Mouse (Mus musculus) midbrain, embryonic 11.5 days (tissue): ENCODE data around the gene Zfp750. TPM values are rescaled to one million over a fixed set of nuclear protein-coding genes. Genes with fewer than 3 reads are reported as not detected.

Source experiments
- ATAC-seq: fragments of 200-750 bp; cut with Nextera tagmentation; 2 replicates; pipeline ENCODE4 v1.8.0; 2017; ENCODE audit warnings: moderate TSS enrichment, moderate library complexity; ENCODE audit not compliant: low FRiP score
- DNase-seq: peaks from one replicate; pipeline ENCODE4 v3.0.0; 2015; ENCODE audit warnings: low spot score; ENCODE audit errors: missing footprints
- H3K27ac ChIP-seq: fragments of 300-500 bp; sonication (generic); 2 replicates; pipeline ENCODE4 v1.5.1; 2014; ENCODE audit warnings: low read depth, low read length
- H3K27me3 ChIP-seq: fragments of 300-500 bp; sonication (generic); 2 replicates; pipeline ENCODE4 v1.6.1; 2014; ENCODE audit warnings: mild to moderate bottlenecking, low read length, moderate library complexity, mixed read lengths; ENCODE audit not compliant: control insufficient read depth, insufficient read depth
- H3K36me3 ChIP-seq: fragments of 300-500 bp; sonication (generic); 2 replicates; pipeline ENCODE4 v1.6.1; 2014; ENCODE audit warnings: mild to moderate bottlenecking, low read length, moderate library complexity, mixed read lengths; ENCODE audit not compliant: control insufficient read depth, insufficient read depth
- H3K4me1 ChIP-seq: fragments of 300-500 bp; sonication (generic); 2 replicates; pipeline ENCODE4 v1.6.1; 2014; ENCODE audit warnings: low read length; ENCODE audit not compliant: control insufficient read depth, insufficient read depth
- H3K4me2 ChIP-seq: fragments of 300-500 bp; sonication (generic); 2 replicates; pipeline ENCODE4 v1.6.1; 2014; ENCODE audit warnings: mild to moderate bottlenecking, moderate library complexity
- H3K4me3 ChIP-seq: fragments of 300-500 bp; sonication (generic); 2 replicates; pipeline ENCODE4 v1.5.1; 2014; ENCODE audit warnings: low read depth, low read length
- H3K9ac ChIP-seq: fragments of 300-500 bp; sonication (generic); 2 replicates; pipeline ENCODE4 v1.6.1; 2014; ENCODE audit warnings: low read length
- H3K9me3 ChIP-seq: fragments of 300-500 bp; sonication (generic); 2 replicates; pipeline ENCODE4 v1.6.1; 2016; ENCODE audit warnings: low read length; ENCODE audit not compliant: control insufficient read depth
- WGBS: fragments of 180-500 bp; shearing (Covaris S2); extraction: QIAGEN DNeasy Blood & Tissue Kit; methylation state at CpG from one replicate; pipeline ENCODE4 v1.1.7; 2014; 5-methylcytosine and 5-hydroxymethylcytosine counted together
- polyA plus RNA-seq: library from polyadenylated mRNA; unstranded; fragments of >200 nt; fragmentation: Nextera tagmentation; extraction: Ambion mirVana; gene quantifications from 2 replicates; pipeline ENCODE4 v1.2.1, GENCODE M21; 2014

The Zfp750 gene
- polyA plus RNA-seq, 1 experiment from 2014 or later: 0.20 TPM

- Histone ChIP-seq H3K4me3 (no peak overlapping the region), H3K36me3 (no peaks in the 10 kb centered on the region), H3K9me3 (no peaks in the 10 kb centered on the region), H3K4me2 (no peak overlapping the region), H3K4me1 (peaks cover 19% of the 10 kb centered on the region), H3K27me3 (no peaks in the 10 kb centered on the region), H3K27ac (no peak overlapping the region), H3K9ac (no peak overlapping the region)
- WGBS: 92% methylated on average over 7 of the region's 7 CpGs
- no peak for ATAC-seq
- no peak for DNase-seq
These were observed 33.8 kb upstream of the Zfp750 start for GRCm38 (mm10) chr11:121552846-121553457.

- H3K36me3 ChIP-seq: no peaks in the 10 kb centered on the region
- no peak overlapping the region for H3K9ac ChIP-seq
- H3K4me2 ChIP-seq: no peak overlapping the region
- H3K4me3 ChIP-seq: no peak overlapping the region
- DNase-seq (peak; percentile 81), ATAC-seq (no peak)
- H3K27ac ChIP-seq: no peak overlapping the region
- H3K27me3 ChIP-seq: no peaks in the 10 kb centered on the region
- 77% methylated on average over 4 of the region's 4 CpGs for WGBS
- H3K4me1 ChIP-seq: peaks cover 19% of the 10 kb centered on the region
- H3K9me3 ChIP-seq: no peaks in the 10 kb centered on the region
These were observed 33.0 kb upstream of the Zfp750 start for GRCm38 (mm10) chr11:121552167-121552566.

- Histone ChIP-seq H3K27me3 (no peaks in the 10 kb centered on the region), H3K36me3 (no peaks in the 10 kb centered on the region), H3K4me2 (no peak overlapping the region), H3K4me3 (no peak overlapping the region), H3K9me3 (no peaks in the 10 kb centered on the region), H3K9ac (no peak overlapping the region), H3K4me1 (peaks cover 19% of the 10 kb centered on the region), H3K27ac (no peak overlapping the region)
- ATAC-seq (no peak), DNase-seq (no peak)
- WGBS: 93% methylated on average over 5 of the region's 5 CpGs
These were observed 32.2 kb upstream of the Zfp750 start for GRCm38 (mm10) chr11:121551206-121551799.

DNA sequence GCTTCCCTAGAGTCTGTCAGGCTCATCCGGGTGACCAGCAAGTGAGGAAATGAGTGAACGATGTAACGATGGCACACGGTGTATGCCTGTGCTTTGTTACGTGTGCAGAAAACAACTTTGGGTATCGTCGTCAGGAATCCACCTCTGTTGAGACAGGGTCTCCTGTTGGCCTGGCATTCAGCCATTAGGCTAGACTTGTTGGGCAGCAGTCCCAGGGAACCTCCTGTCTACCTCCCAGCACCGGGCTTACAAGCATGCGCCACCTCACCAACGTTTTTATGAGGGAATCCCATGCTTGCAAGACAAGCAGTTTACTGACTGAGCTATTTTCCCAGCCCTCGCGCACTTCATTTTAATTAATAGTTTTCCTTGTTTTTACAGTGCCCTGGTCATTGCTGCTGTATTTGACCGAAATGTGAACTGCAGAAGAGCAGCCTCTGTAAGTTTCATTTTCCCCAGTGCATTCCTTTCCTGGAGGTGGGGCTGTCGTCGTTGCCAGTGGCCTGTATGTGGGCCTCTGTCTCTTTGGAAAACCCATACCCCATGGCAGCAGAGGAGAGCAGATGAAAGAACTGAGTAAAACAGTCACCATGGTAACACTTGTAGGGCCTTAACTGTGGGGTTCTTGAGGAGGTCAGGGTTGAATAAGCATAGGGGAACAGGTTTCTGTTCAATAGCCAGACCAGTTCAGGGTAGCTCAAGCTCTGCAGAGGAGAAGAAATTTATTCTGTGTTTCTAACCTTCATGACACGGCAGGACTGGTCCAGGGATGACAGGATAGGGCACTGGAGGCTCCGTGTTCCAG, 30.9 kb upstream of the Zfp750 start:
- Histone ChIP-seq H3K36me3 (no peaks in the 10 kb centered on the region), H3K27ac (peak overlapping the region; percentile 44), H3K4me2 (no peak overlapping the region), H3K9ac (0 out of 2 replicates have a peak overlapping the region, but pooled peaks have one; percentile 5), H3K4me3 (no peak overlapping the region), H3K27me3 (no peaks in the 10 kb centered on the region), H3K4me1 (peaks cover 19% of the 10 kb centered on the region), H3K9me3 (no peaks in the 10 kb centered on the region)
- no peak for DNase-seq
- ATAC-seq: peak; percentile 59; the same call in 1 of the 2 replicates
- WGBS: 63% methylated on average over 17 of the region's 17 CpGs

- H3K36me3 ChIP-seq: no peaks in the 10 kb centered on the region
- DNase-seq (peak; percentile 86), ATAC-seq (0 out of 2 replicates have a peak, but pooled peaks have one; percentile 9)
- H3K27ac ChIP-seq: no peak overlapping the region
- H3K9me3 ChIP-seq: no peaks in the 10 kb centered on the region
- 67% methylated on average over 12 of the region's 12 CpGs for WGBS
- no peaks in the 10 kb centered on the region for H3K27me3 ChIP-seq
- no peak overlapping the region for H3K4me3 ChIP-seq
- no peak overlapping the region for H3K4me2 ChIP-seq
- no peak overlapping the region for H3K9ac ChIP-seq
- peaks cover 19% of the 10 kb centered on the region for H3K4me1 ChIP-seq
These were observed 30.1 kb upstream of the Zfp750 start for GRCm38 (mm10) chr11:121548996-121549842.

GRCm38 (mm10) chr11:121547925-121548324, 28.8 kb upstream of the Zfp750 start:
- no peak overlapping the region for H3K9ac ChIP-seq
- H3K9me3 ChIP-seq: no peaks in the 10 kb centered on the region
- H3K4me2 ChIP-seq: no peak overlapping the region
- DNase-seq: no peak
- no peaks in the 10 kb centered on the region for H3K36me3 ChIP-seq
- no peak for ATAC-seq
- H3K27me3 ChIP-seq: no peaks in the 10 kb centered on the region
- no peak overlapping the region for H3K4me3 ChIP-seq
- WGBS: 95% methylated on average over 4 of the region's 4 CpGs
- H3K27ac ChIP-seq: no peak overlapping the region
- peaks cover 19% of the 10 kb centered on the region for H3K4me1 ChIP-seq

DNA sequence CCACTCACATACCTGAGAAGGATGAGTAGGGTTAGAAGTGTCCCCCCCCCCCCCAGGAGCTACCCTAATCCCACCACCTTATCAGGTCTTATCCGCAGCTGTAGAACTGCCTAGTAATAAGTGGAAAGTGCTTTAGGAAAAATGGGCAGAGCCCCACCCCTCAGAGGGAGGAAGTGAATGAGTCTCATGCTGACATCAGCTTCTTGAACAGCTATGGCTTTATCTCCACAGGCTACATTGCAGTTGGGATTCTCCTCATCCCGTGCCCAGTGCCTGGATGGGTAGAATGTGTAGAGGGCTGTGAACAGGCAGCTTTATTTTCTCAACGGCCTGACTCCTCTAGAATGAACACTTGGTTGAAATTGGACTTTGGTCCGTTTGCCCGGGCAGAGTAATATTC, 28.1 kb upstream of the Zfp750 start:
- Histone ChIP-seq H3K9ac (no peak overlapping the region), H3K4me3 (no peak overlapping the region), H3K4me2 (no peak overlapping the region), H3K36me3 (no peaks in the 10 kb centered on the region), H3K27ac (no peak overlapping the region), H3K4me1 (peaks cover 19% of the 10 kb centered on the region), H3K9me3 (no peaks in the 10 kb centered on the region), H3K27me3 (no peaks in the 10 kb centered on the region)
- 89% methylated on average over 5 of the region's 5 CpGs for WGBS
- DNase-seq (no peak), ATAC-seq (no peak)

- H3K27me3 ChIP-seq: no peaks in the 10 kb centered on the region
- H3K27ac ChIP-seq: no peak overlapping the region
- no peak overlapping the region for H3K4me2 ChIP-seq
- H3K4me3 ChIP-seq: no peak overlapping the region
- ATAC-seq (no peak), DNase-seq (no peak)
- 86% methylated on average over 3 of the region's 3 CpGs for WGBS
- H3K9ac ChIP-seq: no peak overlapping the region
- H3K4me1 ChIP-seq: peaks cover 18% of the 10 kb centered on the region
- no peaks in the 10 kb centered on the region for H3K36me3 ChIP-seq
- no peaks in the 10 kb centered on the region for H3K9me3 ChIP-seq
These were observed 26.4 kb upstream of the Zfp750 start for GRCm38 (mm10) chr11:121545398-121546034.
